Mouse (Mus musculus) stomach, embryonic 15.5 days (tissue): ENCODE results near the gene Cstb. TPM values are rescaled to one million over a fixed set of nuclear protein-coding genes. Genes with fewer than 3 reads are reported as not detected.

Experiments
- ATAC-seq: fragments of 200-750 bp; cut with Nextera tagmentation; 2 replicates; pipeline ENCODE4 v1.8.0; 2017; ENCODE audit warnings: low read depth, moderate number of reproducible peaks, moderate TSS enrichment; ENCODE audit not compliant: insufficient read depth, low FRiP score
- H3K27ac ChIP-seq: fragments of 300-500 bp; sonication (generic); 2 replicates; pipeline ENCODE4 v1.5.1; 2015; ENCODE audit warnings: mild to moderate bottlenecking, inconsistent platforms
- H3K27me3 ChIP-seq: fragments of 300-500 bp; sonication (generic); replicated peaks from 2 replicates; pipeline ENCODE4 v1.6.1; 2015; ENCODE audit warnings: inconsistent platforms
- H3K36me3 ChIP-seq: fragments of 300-500 bp; sonication (generic); 2 replicates; pipeline ENCODE4 v1.6.1; 2015; ENCODE audit warnings: inconsistent platforms
- H3K4me1 ChIP-seq: fragments of 300-500 bp; sonication (generic); 2 replicates; pipeline ENCODE4 v1.6.1; 2015; ENCODE audit warnings: inconsistent platforms
- H3K4me2 ChIP-seq: fragments of 300-500 bp; sonication (generic); 2 replicates; pipeline ENCODE4 v1.6.1; 2015; ENCODE audit warnings: mild to moderate bottlenecking, inconsistent platforms
- H3K4me3 ChIP-seq: fragments of 300-500 bp; sonication (generic); replicated peaks from 2 replicates; pipeline ENCODE4 v1.5.1; 2015; ENCODE audit warnings: inconsistent platforms
- H3K9ac ChIP-seq: fragments of 300-500 bp; sonication (generic); 2 replicates; pipeline ENCODE4 v1.6.1; 2015; ENCODE audit warnings: inconsistent platforms
- H3K9me3 ChIP-seq: fragments of 300-500 bp; sonication (generic); 2 replicates; pipeline ENCODE4 v1.6.1; 2016; ENCODE audit warnings: inconsistent platforms
- WGBS: fragments of 180-500 bp; shearing (Covaris S2); methylation state at CpG from one replicate; pipeline ENCODE4 v1.1.7; 2015; 5-methylcytosine and 5-hydroxymethylcytosine counted together
- polyA plus RNA-seq: library from polyadenylated mRNA; unstranded; fragments of >200 nt; fragmentation: Nextera tagmentation; extraction: Ambion mirVana; gene quantifications from 2 replicates; pipeline ENCODE4 v1.2.1, GENCODE M21; 2015

Cstb gene
- polyA plus RNA-seq, 1 experiment from 2014 or later: 423 TPM

GRCm38 (mm10) chr10:78422614-78423013, 2.9 kb upstream of the Cstb start:
- Histone ChIP-seq H3K9ac (no peak overlapping the region), H3K4me3 (no peak overlapping the region), H3K27me3 (no peaks in the 10 kb centered on the region), H3K36me3 (peaks cover 8% of the 10 kb centered on the region), H3K27ac (no peak overlapping the region), H3K9me3 (no peaks in the 10 kb centered on the region), H3K4me1 (peaks cover 8% of the 10 kb centered on the region), H3K4me2 (no peak overlapping the region)
- ATAC-seq: no peak
- WGBS: 87% methylated on average over 3 of the region's 3 CpGs

GRCm38 (mm10) chr10:78426117-78426735, 757 bp downstream of the Cstb start:
- Histone ChIP-seq H3K9me3 (no peaks in the 10 kb centered on the region), H3K36me3 (peaks cover 20% of the 10 kb centered on the region), H3K4me3 (peak overlapping the region; percentile 66), H3K4me1 (peaks cover 8% of the 10 kb centered on the region), H3K27ac (peak overlapping the region; percentile 90), H3K9ac (peak overlapping the region; percentile 97; the same call in 1 of the 2 replicates), H3K4me2 (peak overlapping the region; percentile 76), H3K27me3 (no peaks in the 10 kb centered on the region)
- peak; percentile 53 for ATAC-seq
- 32% methylated on average over 6 of the region's 6 CpGs for WGBS

- Histone ChIP-seq H3K9me3 (no peaks in the 10 kb centered on the region), H3K4me3 (no peak overlapping the region), H3K4me1 (peaks cover 8% of the 10 kb centered on the region), H3K36me3 (peaks cover 20% of the 10 kb centered on the region), H3K9ac (no peak overlapping the region), H3K4me2 (no peak overlapping the region), H3K27me3 (no peaks in the 10 kb centered on the region), H3K27ac (no peak overlapping the region)
- WGBS: 92% methylated on average over 11 of the region's 11 CpGs
- ATAC-seq: no peak
These were observed 2.6 kb downstream of the Cstb start for GRCm38 (mm10) chr10:78428070-78428469.

GRCm38 (mm10) chr10:78429180-78429579, 3.7 kb downstream of the Cstb start:
- Histone ChIP-seq H3K27ac (no peak overlapping the region), H3K27me3 (no peaks in the 10 kb centered on the region), H3K9me3 (no peaks in the 10 kb centered on the region), H3K9ac (no peak overlapping the region), H3K4me1 (peaks cover 8% of the 10 kb centered on the region), H3K4me3 (no peak overlapping the region), H3K4me2 (no peak overlapping the region), H3K36me3 (peaks cover 20% of the 10 kb centered on the region)
- ATAC-seq: no peak
- 75% methylated on average over 5 of the region's 5 CpGs for WGBS

GRCm38 (mm10) chr10:78429776-78430175, 4.3 kb downstream of the Cstb start:
- Histone ChIP-seq H3K4me2 (no peak overlapping the region), H3K27ac (no peak overlapping the region), H3K4me1 (peaks cover 8% of the 10 kb centered on the region), H3K9me3 (no peaks in the 10 kb centered on the region), H3K4me3 (no peak overlapping the region), H3K36me3 (peaks cover 20% of the 10 kb centered on the region), H3K27me3 (no peaks in the 10 kb centered on the region), H3K9ac (no peak overlapping the region)
- ATAC-seq: no peak
- 84% methylated on average over 2 of the region's 2 CpGs for WGBS

GRCm38 (mm10) chr10:78432853-78433252, 7.4 kb downstream of the Cstb start:
- no peak overlapping the region for H3K4me2 ChIP-seq
- no peak overlapping the region for H3K9ac ChIP-seq
- H3K4me3 ChIP-seq: no peak overlapping the region
- H3K9me3 ChIP-seq: no peaks in the 10 kb centered on the region
- peaks cover 10% of the 10 kb centered on the region for H3K36me3 ChIP-seq
- H3K4me1 ChIP-seq: no peaks in the 10 kb centered on the region
- no peaks in the 10 kb centered on the region for H3K27me3 ChIP-seq
- no peak overlapping the region for H3K27ac ChIP-seq
- no peak for ATAC-seq
- 65% methylated on average over 3 of the region's 3 CpGs for WGBS

GRCm38 (mm10) chr10:78438094-78438493, 12.6 kb downstream of the Cstb start:
- no peaks in the 10 kb centered on the region for H3K4me1 ChIP-seq
- ATAC-seq: no peak

GRCm38 (mm10) chr10:78439550-78439949, 14.1 kb downstream of the Cstb start:
- Histone ChIP-seq H3K27me3 (no peaks in the 10 kb centered on the region), H3K9me3 (no peaks in the 10 kb centered on the region), H3K4me3 (no peak overlapping the region), H3K4me1 (no peaks in the 10 kb centered on the region), H3K4me2 (no peak overlapping the region), H3K9ac (no peak overlapping the region), H3K27ac (no peak overlapping the region), H3K36me3 (no peaks in the 10 kb centered on the region)
- ATAC-seq: no peak
- 65% methylated on average over 5 of the region's 5 CpGs for WGBS

More at GRCm38 (mm10) chr10:78438094-78438493, 12.6 kb downstream of the Cstb start:
- Histone ChIP-seq H3K27ac (no peak overlapping the region), H3K27me3 (no peaks in the 10 kb centered on the region), H3K4me3 (no peak overlapping the region), H3K9me3 (no peaks in the 10 kb centered on the region), H3K9ac (no peak overlapping the region), H3K36me3 (no peaks in the 10 kb centered on the region), H3K4me2 (no peak overlapping the region)
- 14% methylated on average over 5 of the region's 5 CpGs for WGBS

GRCm38 (mm10) chr10:78439990-78440389, 14.5 kb downstream of the Cstb start:
- Histone ChIP-seq H3K4me3 (no peak overlapping the region), H3K4me2 (no peak overlapping the region), H3K9me3 (no peaks in the 10 kb centered on the region), H3K27me3 (no peaks in the 10 kb centered on the region), H3K4me1 (no peaks in the 10 kb centered on the region), H3K36me3 (no peaks in the 10 kb centered on the region), H3K27ac (no peak overlapping the region), H3K9ac (no peak overlapping the region)
- 81% methylated on average over 7 of the region's 7 CpGs for WGBS
- ATAC-seq: no peak

- Histone ChIP-seq H3K4me1 (no peaks in the 10 kb centered on the region), H3K27me3 (no peaks in the 10 kb centered on the region), H3K4me2 (no peak overlapping the region), H3K27ac (no peak overlapping the region), H3K36me3 (no peaks in the 10 kb centered on the region), H3K4me3 (no peak overlapping the region), H3K9me3 (no peaks in the 10 kb centered on the region), H3K9ac (no peak overlapping the region)
- WGBS: 66% methylated on average over 9 of the region's 9 CpGs
- ATAC-seq: peak; percentile 17; the same call in 1 of the 2 replicates
These were observed 15.3 kb downstream of the Cstb start for GRCm38 (mm10) chr10:78440812-78441211.

- Histone ChIP-seq H3K4me1 (no peaks in the 10 kb centered on the region), H3K36me3 (no peaks in the 10 kb centered on the region), H3K9me3 (no peaks in the 10 kb centered on the region), H3K4me3 (no peak overlapping the region), H3K9ac (no peak overlapping the region), H3K4me2 (no peak overlapping the region), H3K27ac (no peak overlapping the region), H3K27me3 (no peaks in the 10 kb centered on the region)
- 84% methylated on average over 5 of the region's 5 CpGs for WGBS
- no peak for ATAC-seq
These were observed 16.1 kb downstream of the Cstb start for GRCm38 (mm10) chr10:78441606-78442005.

- ATAC-seq: no peak
- no peaks in the 10 kb centered on the region for H3K27me3 ChIP-seq
- no peaks in the 10 kb centered on the region for H3K36me3 ChIP-seq
- 95% methylated on average over 3 of the region's 3 CpGs for WGBS
- no peaks in the 10 kb centered on the region for H3K4me1 ChIP-seq
- H3K9me3 ChIP-seq: no peaks in the 10 kb centered on the region
- H3K27ac ChIP-seq: no peak overlapping the region
- H3K4me3 ChIP-seq: no peak overlapping the region
- no peak overlapping the region for H3K4me2 ChIP-seq
- no peak overlapping the region for H3K9ac ChIP-seq
These were observed 16.8 kb downstream of the Cstb start for GRCm38 (mm10) chr10:78442292-78442691.

GRCm38 (mm10) chr10:78446195-78446594, 20.7 kb downstream of the Cstb start:
- Histone ChIP-seq H3K27me3 (no peaks in the 10 kb centered on the region), H3K27ac (no peak overlapping the region), H3K36me3 (no peaks in the 10 kb centered on the region), H3K4me1 (no peaks in the 10 kb centered on the region), H3K9me3 (no peaks in the 10 kb centered on the region), H3K9ac (no peak overlapping the region), H3K4me2 (no peak overlapping the region), H3K4me3 (no peak overlapping the region)
- WGBS: 91% methylated on average over 3 of the region's 3 CpGs
- ATAC-seq: no peak
